13 mouse cellular contexts compared by ENCODE assay signal in genomic region chr17:47197957-47198356, GRCm38 (mm10).
DNase-seq lines count a peak whose midpoint lies in the region; ATAC-seq lines count a peak whose summit lies in the region.
"Had no signal": no experiment of that assay in that cellular context is flagged by ENCODE, and none has a peak within 500 bp of the region (broad histone marks: within the 10 kb centered on the region; RNA-seq: fewer than 3 reads in every experiment).

No protein-coding gene starts in this region.

- peaks cover 13% of the 10 kb centered on the region for H3K4me1 ChIP-seq in forebrain, embryonic 16.5 days (replicated peaks; ENCODE audit: control insufficient read depth, insufficient read depth, low read length)
- peaks cover 12% of the 10 kb centered on the region; the same call in 1 of the 2 replicates for H3K4me1 ChIP-seq in forebrain, embryonic 11.5 days (replicated peaks; ENCODE audit: control insufficient read depth, insufficient read depth, low read length)
- peaks cover 41% of the 10 kb centered on the region for H3K4me1 ChIP-seq in kidney, embryonic 16.5 days (ENCODE audit: insufficient read depth, low read length)
- peaks cover 22% of the 10 kb centered on the region; the same call in 1 of the 2 replicates for H3K4me1 ChIP-seq in midbrain, embryonic 14.5 days (ENCODE audit: control insufficient read depth, insufficient read depth, low read length)

- no peaks in the 10 kb centered on the region for H3K9me3 ChIP-seq in forebrain, embryonic 16.5 days (ENCODE audit: control insufficient read depth, low read length)
- no peaks in the 10 kb centered on the region; the same call in 1 of the 2 replicates for H3K9me3 ChIP-seq in forebrain, embryonic 11.5 days (ENCODE audit: control insufficient read depth, low read length)
- H3K9me3 ChIP-seq in kidney, embryonic 16.5 days (ENCODE audit: low read length), result peaks cover 6% of the 10 kb centered on the region; the same call in 1 of the 2 replicates
- H3K9me3 ChIP-seq in midbrain, embryonic 14.5 days (ENCODE audit: control insufficient read depth, low read length), result no peaks in the 10 kb centered on the region
- H3K9me3 ChIP-seq: intestine, embryonic 15.5 days; neural tube, embryonic 13.5 days had no signal

- 0 out of 2 replicates have a peak, but pooled peaks cover 4% of the 10 kb centered on the region for H3K36me3 ChIP-seq in forebrain, embryonic 16.5 days (ENCODE audit: control insufficient read depth, insufficient read depth)
- H3K36me3 ChIP-seq in forebrain, embryonic 11.5 days (ENCODE audit: control insufficient read depth, insufficient read depth, low read length), result no peaks in the 10 kb centered on the region
- H3K36me3 ChIP-seq in kidney, embryonic 16.5 days (ENCODE audit: insufficient read depth, low read length), result peaks cover 9% of the 10 kb centered on the region; the same call in 1 of the 2 replicates
- peaks cover 4% of the 10 kb centered on the region; the same call in 1 of the 2 replicates for H3K36me3 ChIP-seq in midbrain, embryonic 14.5 days (ENCODE audit: control insufficient read depth, insufficient read depth, low read length)
- H3K36me3 ChIP-seq: intestine, embryonic 15.5 days had no signal

- no peaks in the 10 kb centered on the region for H3K27me3 ChIP-seq in forebrain, embryonic 16.5 days (replicated peaks; ENCODE audit: control insufficient read depth, insufficient read depth, low read length)
- H3K27me3 ChIP-seq in forebrain, embryonic 11.5 days (ENCODE audit: control insufficient read depth, insufficient read depth, low read length), result no peaks in the 10 kb centered on the region
- H3K27me3 ChIP-seq in kidney, embryonic 16.5 days (ENCODE audit: insufficient read depth, low read length), result no peaks in the 10 kb centered on the region
- H3K27me3 ChIP-seq in midbrain, embryonic 14.5 days (ENCODE audit: control insufficient read depth, insufficient read depth, low read length), result no peaks in the 10 kb centered on the region
- H3K27me3 ChIP-seq: intestine, embryonic 15.5 days; limb, embryonic 13.5 days; neural tube, embryonic 13.5 days had no signal

- H3K4me2 ChIP-seq in forebrain, embryonic 16.5 days (ENCODE audit: low read length), result no peak overlapping the region
- H3K4me2 ChIP-seq in forebrain, embryonic 11.5 days (ENCODE audit: low read depth, low read length, severe bottlenecking), result no peak overlapping the region
- no peak overlapping the region for H3K4me2 ChIP-seq in kidney, embryonic 16.5 days (replicated peaks; ENCODE audit: low read depth, low read length)
- H3K4me2 ChIP-seq in midbrain, embryonic 14.5 days (ENCODE audit: low read length), result no peak overlapping the region
- H3K4me2 ChIP-seq: intestine, embryonic 15.5 days; limb, embryonic 13.5 days; neural tube, embryonic 13.5 days had no signal

- 43% methylated on average over 7 of the region's 7 CpGs for WGBS in forebrain, embryonic 16.5 days
- WGBS in forebrain, embryonic 11.5 days, result 55% methylated on average over 7 of the region's 7 CpGs
- 37% methylated on average over 7 of the region's 7 CpGs for WGBS in kidney, embryonic 16.5 days
- WGBS in midbrain, embryonic 14.5 days, result 41% methylated on average over 7 of the region's 7 CpGs

- ATAC-seq in forebrain, embryonic 16.5 days, result peak; percentile 16; the same call in 1 of the 2 replicates
- no peak for ATAC-seq in forebrain, embryonic 11.5 days (replicated peaks; ENCODE audit: low FRiP score)
- ATAC-seq in kidney, embryonic 16.5 days (ENCODE audit: low FRiP score, low TSS enrichment), result 0 out of 2 replicates have a peak, but pooled peaks have one; percentile 12
- no peak for ATAC-seq in midbrain, embryonic 14.5 days (ENCODE audit: low FRiP score, low TSS enrichment)
- ATAC-seq in frontal cortex, adult (ENCODE audit: low TSS enrichment), result no peak
- ATAC-seq: intestine, embryonic 15.5 days had no signal

- no peak overlapping the region for H3K9ac ChIP-seq in forebrain, embryonic 16.5 days (replicated peaks; ENCODE audit: low read depth, low read length)
- H3K9ac ChIP-seq in forebrain, embryonic 11.5 days (ENCODE audit: low read length), result no peak overlapping the region
- H3K9ac ChIP-seq in kidney, embryonic 16.5 days (replicated peaks; ENCODE audit: low read length), result no peak overlapping the region
- H3K9ac ChIP-seq in midbrain, embryonic 14.5 days (replicated peaks; ENCODE audit: low read length), result no peak overlapping the region
- H3K9ac ChIP-seq: intestine, embryonic 15.5 days; limb, embryonic 13.5 days; neural tube, embryonic 13.5 days had no signal

- H3K4me3 ChIP-seq in forebrain, embryonic 16.5 days (replicated peaks; ENCODE audit: low read length), result no peak overlapping the region
- no peak overlapping the region for H3K4me3 ChIP-seq in forebrain, embryonic 11.5 days (ENCODE audit: low read depth, low read length)
- H3K4me3 ChIP-seq in kidney, embryonic 16.5 days (ENCODE audit: low read length), result no peak overlapping the region
- H3K4me3 ChIP-seq in midbrain, embryonic 14.5 days (replicated peaks; ENCODE audit: low read depth, low read length), result no peak overlapping the region
- H3K4me3 ChIP-seq: intestine, embryonic 15.5 days; limb, embryonic 13.5 days; neural tube, embryonic 13.5 days had no signal

- DNase-seq in forebrain, embryonic 11.5 days (ENCODE audit: low spot score), result no peak
- no peak for DNase-seq in kidney, adult 9 months
- DNase-seq in gastrocnemius, postnatal 10 days, result peak; percentile 21
- DNase-seq in midbrain, embryonic 14.5 days, result no peak
- DNase-seq in frontal cortex, adult 2 months (ENCODE audit: extremely low spot score in 1 of 2, low spot score in 1 of 2), result no peak
- DNase-seq: lung, adult 2 months; right cerebral cortex, postnatal 14 days had no signal

- no peak overlapping the region for H3K27ac ChIP-seq in forebrain, embryonic 16.5 days (ENCODE audit: low read length)
- H3K27ac ChIP-seq in forebrain, embryonic 11.5 days (ENCODE audit: low read depth, low read length), result no peak overlapping the region
- H3K27ac ChIP-seq in kidney, embryonic 16.5 days (ENCODE audit: low read length), result peak overlapping the region; percentile 50; the same call in 1 of the 2 replicates
- H3K27ac ChIP-seq in midbrain, embryonic 14.5 days (replicated peaks; ENCODE audit: low read depth, low read length), result peak overlapping the region; percentile 57; the same call in 1 of the 2 replicates
- H3K27ac ChIP-seq: intestine, embryonic 15.5 days; limb, embryonic 13.5 days; neural tube, embryonic 13.5 days had no signal

Comparison
In these comparisons a context has a peak if more than half of its experiments do, and no peak if none do; other contexts are left out.
1. ATAC-seq: peak in forebrain, embryonic 16.5 days (single experiment) and kidney, embryonic 16.5 days (single experiment); none in forebrain, embryonic 11.5 days (single experiment), midbrain, embryonic 14.5 days (single experiment) and frontal cortex, adult (single experiment).
2. H3K27ac ChIP-seq: peak in kidney, embryonic 16.5 days (single experiment) and midbrain, embryonic 14.5 days (single experiment); none in forebrain, embryonic 16.5 days (single experiment) and forebrain, embryonic 11.5 days (single experiment).